Mouse (Mus musculus): ENCODE measurements around the gene Tmem87b. TPM values are rescaled to one million over a fixed set of nuclear protein-coding genes. Genes with fewer than 3 reads are reported as not detected.

Gene Tmem87b
- polyA plus RNA-seq (2016; fragmentation: Nextera tagmentation; extraction: Ambion mirVana) = 24.6 and 28.3 TPM in 2 replicates

DNA sequence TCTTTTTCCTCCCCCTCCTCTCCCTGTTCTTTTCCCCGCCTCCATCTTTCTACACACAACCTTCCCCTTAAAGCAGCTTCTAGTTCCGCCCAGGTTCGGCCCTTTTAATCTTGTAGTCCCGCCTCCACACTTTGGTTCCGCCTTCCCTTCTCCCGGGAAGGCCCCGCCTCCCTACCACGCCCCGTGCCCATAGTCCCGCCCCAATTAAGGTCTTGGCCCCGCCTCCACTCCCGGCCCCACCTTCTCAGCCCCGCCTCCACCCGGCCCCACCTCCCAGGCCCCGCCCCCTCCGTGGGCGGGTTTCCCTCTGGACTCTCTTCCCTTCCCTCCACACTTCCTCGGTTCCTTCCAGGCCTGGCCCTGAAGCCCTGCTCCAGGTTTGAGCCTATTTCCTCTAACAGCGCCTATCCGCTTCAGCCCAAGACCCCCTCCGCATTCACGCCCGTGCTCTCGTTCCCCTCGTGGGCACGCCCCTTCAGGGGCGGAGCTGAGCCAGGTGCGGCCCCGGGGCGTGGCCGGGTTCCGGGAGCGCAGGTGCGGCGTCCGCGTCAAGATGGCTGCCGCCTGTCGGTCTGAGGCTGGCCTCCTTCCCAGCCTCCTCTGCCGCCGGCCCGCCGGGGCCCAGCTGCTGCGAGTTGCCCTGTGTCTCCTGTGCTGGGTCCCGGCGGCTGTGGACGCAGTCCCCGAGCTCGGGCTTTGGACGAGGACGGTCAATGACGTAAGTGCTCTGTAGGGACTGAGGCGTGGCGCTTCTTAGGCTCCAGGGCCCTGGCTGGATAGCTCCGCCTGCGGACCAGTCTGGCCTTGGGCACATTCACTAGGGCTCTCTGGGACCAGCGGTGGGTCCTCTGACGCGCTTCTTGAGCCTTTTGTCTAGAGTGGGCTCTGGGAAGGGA lies at the start of gene Tmem87b:
Gene Tmem87b (plus strand): TSS at position 333 of the 896 bp plus-strand sequence.
- WGBS = under 1% methylated on average over 59 of the region's 59 CpGs
- Histone ChIP-seq H3K27me3 (ENCODE audit: low read depth, poor library complexity, severe bottlenecking) (no peaks in the 10 kb centered on the region), H3K27ac (peak within 1 kb of the TSS; percentile 86), H3K36me3 (no peaks in the 10 kb centered on the region), H3K4me3 (peak within 1 kb of the TSS; percentile 72), H3K9me3 (replicated peaks) (no peaks in the 10 kb centered on the region), H3K4me1 (peaks cover 13% of the 10 kb centered on the region)
- peak; percentile 99 for DNase-seq (ENCODE audit: low spot score)

DNA sequence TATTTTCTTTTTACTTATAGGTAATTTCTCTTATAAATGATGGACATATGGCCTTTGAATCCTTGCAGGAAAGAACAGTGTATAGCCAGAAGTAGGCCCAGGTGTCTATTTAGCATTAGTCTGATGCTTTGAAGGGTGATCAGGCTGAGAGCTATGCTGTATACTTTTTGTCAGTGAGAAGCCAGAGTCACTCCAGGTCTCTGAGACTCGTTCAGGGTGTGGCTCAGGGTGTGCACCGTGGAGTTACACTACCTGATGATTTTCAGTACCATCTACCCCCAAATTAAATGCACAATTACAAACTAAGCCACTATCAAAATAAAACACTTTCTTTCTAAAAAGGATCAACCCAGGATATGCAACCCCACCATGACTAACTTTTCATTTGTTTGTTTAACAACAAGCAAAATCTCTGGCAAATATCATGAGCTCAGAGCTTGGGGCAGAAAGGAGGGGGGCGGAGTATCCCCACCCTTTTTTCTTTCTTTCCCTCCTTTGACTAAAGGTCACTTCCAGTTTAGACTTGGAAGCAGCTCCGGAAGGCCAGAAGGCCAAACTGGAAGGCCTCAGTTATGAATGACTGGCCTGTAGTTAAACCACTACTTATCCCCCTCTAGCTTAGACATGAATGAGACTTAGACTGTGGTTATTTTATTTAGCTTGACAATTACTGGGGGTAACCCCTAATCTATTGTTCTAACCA lies 49.2 kb upstream of the Tmem87b start:
- H3K4me3 ChIP-seq = no peak overlapping the region
- WGBS = 87% methylated on average over 4 of the region's 4 CpGs
- no peaks in the 10 kb centered on the region for H3K4me1 ChIP-seq
- DNase-seq (ENCODE audit: low spot score) = no peak
- H3K9me3 ChIP-seq (replicated peaks) = no peaks in the 10 kb centered on the region
- no peak overlapping the region for H3K27ac ChIP-seq
- H3K36me3 ChIP-seq = peaks cover 83% of the 10 kb centered on the region
- no peaks in the 10 kb centered on the region for H3K27me3 ChIP-seq (ENCODE audit: low read depth, poor library complexity, severe bottlenecking)

DNA sequence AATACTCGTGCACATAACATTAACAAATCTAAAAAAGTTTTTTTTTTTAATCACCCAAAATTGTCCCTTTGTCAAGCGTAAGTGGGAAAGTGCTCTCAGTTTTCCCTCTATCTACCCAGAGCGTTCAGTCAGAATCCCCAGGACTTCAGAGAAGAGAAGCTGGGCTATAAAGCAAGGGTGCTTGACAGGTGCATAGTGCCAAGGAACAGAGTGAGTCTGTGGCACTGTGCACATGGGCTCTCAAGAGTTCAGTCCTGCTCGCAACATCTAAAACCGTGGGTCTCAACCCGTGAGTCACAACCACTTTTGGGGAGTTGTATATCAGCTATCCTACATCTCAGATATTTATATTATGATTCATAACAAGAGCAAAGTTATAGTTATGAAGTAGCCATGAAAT lies 47.4 kb upstream of the Tmem87b start:
- 93% methylated on average over 6 of the region's 6 CpGs for WGBS

DNA sequence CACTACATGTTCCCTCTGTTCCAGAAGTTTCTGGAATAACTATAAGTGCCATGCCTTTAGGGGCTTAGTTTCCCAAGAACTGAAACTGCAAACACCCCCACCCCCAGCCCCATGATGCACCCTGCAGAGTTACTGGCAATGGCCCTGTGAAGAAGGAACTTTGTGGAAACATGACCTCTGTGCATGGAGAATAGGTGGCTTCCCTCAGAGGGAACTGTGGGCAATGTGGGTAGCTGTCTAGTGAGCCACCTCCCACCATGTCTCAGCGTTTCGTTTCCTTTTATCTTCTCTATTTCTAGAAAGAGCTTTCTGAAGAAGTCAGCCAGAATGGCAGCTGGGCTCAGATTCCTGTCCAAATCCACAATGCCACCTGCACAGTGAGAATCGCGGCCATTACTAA lies 46.9 kb upstream of the Tmem87b start:
- Histone ChIP-seq H3K27me3 (ENCODE audit: low read depth, poor library complexity, severe bottlenecking) (no peaks in the 10 kb centered on the region), H3K9me3 (replicated peaks) (no peaks in the 10 kb centered on the region), H3K36me3 (peaks cover 78% of the 10 kb centered on the region), H3K4me1 (no peaks in the 10 kb centered on the region), H3K4me3 (no peak overlapping the region), H3K27ac (no peak overlapping the region)
- DNase-seq (ENCODE audit: low spot score) = no peak
- WGBS = 93% methylated on average over 4 of the region's 4 CpGs

More for the DNA sequence above, 47.4 kb upstream of the Tmem87b start:
- Histone ChIP-seq H3K27me3 (ENCODE audit: low read depth, poor library complexity, severe bottlenecking) (no peaks in the 10 kb centered on the region), H3K36me3 (peaks cover 78% of the 10 kb centered on the region), H3K4me3 (no peak overlapping the region), H3K27ac (no peak overlapping the region), H3K9me3 (replicated peaks) (no peaks in the 10 kb centered on the region), H3K4me1 (no peaks in the 10 kb centered on the region)
- DNase-seq (ENCODE audit: low spot score) = no peak

DNA sequence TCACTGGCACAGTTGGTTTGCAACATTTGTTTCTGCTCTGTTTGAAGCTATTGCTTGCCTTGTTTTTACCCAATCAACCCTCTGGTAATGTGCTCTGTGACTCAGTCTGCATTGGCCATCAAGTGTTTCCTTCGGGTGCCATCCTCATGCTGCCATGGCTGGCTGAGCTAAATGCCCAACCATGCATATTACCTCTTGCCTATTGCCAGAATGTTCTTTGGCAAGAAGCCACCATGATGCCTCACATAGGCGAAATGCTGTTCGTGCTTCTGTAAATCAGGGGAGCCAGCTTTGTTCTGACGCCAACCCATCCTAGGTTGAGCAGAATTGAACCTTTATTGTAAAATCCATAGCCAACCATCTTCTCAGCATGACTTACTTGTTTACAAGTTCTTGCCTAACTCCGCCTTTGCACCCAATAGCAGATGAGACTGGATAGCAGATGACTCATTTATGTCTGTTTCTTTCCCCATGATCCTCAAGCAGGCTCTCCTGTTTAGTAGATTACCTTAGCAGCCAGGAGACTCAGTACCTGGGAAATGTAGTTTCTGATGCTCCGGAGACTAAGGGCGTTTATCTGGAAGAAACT lies 46.1 kb upstream of the Tmem87b start:
- WGBS = 96% methylated on average over 7 of the region's 7 CpGs
- no peaks in the 10 kb centered on the region for H3K4me1 ChIP-seq
- H3K4me3 ChIP-seq = no peak overlapping the region
- no peak overlapping the region for H3K27ac ChIP-seq
- no peaks in the 10 kb centered on the region for H3K27me3 ChIP-seq (ENCODE audit: low read depth, poor library complexity, severe bottlenecking)
- H3K36me3 ChIP-seq = peaks cover 78% of the 10 kb centered on the region
- no peak for DNase-seq (ENCODE audit: low spot score)
- H3K9me3 ChIP-seq (replicated peaks) = no peaks in the 10 kb centered on the region

DNA sequence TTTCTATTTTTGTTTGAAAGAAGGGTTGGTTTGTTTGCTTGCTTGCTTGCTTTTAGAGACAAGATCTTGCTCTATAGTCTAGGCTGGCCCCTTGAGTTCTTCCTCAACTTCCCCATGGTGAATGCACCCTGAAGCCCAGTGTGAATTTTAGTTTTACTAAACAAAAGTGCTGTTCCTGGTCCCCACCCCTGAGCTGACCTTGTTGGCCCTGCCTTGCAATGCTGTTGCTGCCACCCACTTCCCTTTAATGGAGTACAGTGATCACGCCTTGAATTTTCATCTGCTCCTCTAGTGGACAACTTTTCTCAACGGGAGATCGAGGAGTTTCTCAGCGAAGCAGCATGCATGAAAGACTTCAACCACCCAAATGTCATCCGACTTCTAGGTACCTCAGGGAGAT lies 35.7 kb upstream of the Tmem87b start:
- H3K4me3 ChIP-seq = no peak overlapping the region
- H3K9me3 ChIP-seq (replicated peaks) = no peaks in the 10 kb centered on the region
- no peak for DNase-seq (ENCODE audit: low spot score)
- H3K27me3 ChIP-seq (ENCODE audit: low read depth, poor library complexity, severe bottlenecking) = no peaks in the 10 kb centered on the region
- H3K27ac ChIP-seq = no peak overlapping the region
- H3K4me1 ChIP-seq = peaks cover 21% of the 10 kb centered on the region
- WGBS = 92% methylated on average over 5 of the region's 5 CpGs
- H3K36me3 ChIP-seq = peaks cover 86% of the 10 kb centered on the region

DNA sequence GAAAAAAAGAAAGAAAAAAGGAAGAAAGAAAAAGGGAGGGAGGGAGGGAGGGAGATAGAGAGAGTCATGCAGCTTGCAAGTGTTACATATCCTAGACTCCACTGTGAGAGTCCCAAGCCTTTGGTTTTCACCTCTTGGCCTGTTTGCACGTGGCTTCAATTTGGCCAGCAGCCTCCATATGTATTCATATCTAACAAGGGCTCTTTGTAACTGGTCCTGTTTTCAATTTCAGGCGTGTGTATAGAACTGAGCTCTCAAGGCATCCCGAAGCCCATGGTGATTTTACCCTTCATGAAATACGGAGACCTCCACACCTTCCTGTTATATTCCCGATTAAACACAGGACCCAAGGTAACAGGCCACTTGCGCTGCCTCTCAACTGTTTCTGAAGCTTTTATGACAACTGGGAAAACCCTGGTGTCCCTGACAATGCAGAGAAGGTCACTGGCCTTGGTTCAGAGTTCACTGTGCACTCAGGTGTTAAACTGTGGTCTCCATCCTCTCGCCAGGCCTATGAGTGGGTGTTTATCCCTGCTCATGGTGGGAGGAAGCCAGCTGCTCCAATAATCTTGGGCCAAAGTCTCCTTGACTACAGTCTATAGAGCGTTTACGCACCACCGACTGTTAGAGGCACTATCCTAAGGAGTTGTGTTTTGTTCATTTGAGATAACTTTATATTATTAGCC lies 34.1 kb upstream of the Tmem87b start:
- WGBS = 70% methylated on average over 10 of the region's 10 CpGs
- peak; percentile 42 for DNase-seq (ENCODE audit: low spot score)
- Histone ChIP-seq H3K36me3 (peaks cover 87% of the 10 kb centered on the region), H3K27ac (peak overlapping the region; percentile 72), H3K4me1 (peaks cover 19% of the 10 kb centered on the region), H3K9me3 (replicated peaks) (no peaks in the 10 kb centered on the region), H3K4me3 (no peak overlapping the region), H3K27me3 (ENCODE audit: low read depth, poor library complexity, severe bottlenecking) (no peaks in the 10 kb centered on the region)

DNA sequence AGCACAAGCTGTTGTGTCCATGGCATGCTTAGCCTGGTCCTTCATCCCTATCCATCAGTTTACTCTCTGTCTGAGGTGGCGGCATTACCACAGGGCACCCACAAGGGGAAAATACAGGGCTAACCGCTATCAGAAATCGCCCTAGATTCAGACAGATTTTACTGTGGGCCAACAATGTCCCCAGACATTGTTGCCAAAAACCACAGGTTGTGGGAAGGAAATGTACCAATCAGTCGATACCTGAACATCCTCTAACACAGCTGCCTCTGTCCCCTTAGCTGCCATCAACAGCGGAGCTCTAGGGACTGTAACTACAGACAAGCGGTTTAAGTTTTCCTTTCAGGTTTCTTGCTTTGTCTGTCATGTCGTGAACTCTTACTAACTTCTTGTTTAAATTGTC lies 33.1 kb upstream of the Tmem87b start:
- WGBS = 91% methylated on average over 7 of the region's 7 CpGs
- H3K36me3 ChIP-seq = peaks cover 83% of the 10 kb centered on the region
- DNase-seq (ENCODE audit: low spot score) = no peak

DNA sequence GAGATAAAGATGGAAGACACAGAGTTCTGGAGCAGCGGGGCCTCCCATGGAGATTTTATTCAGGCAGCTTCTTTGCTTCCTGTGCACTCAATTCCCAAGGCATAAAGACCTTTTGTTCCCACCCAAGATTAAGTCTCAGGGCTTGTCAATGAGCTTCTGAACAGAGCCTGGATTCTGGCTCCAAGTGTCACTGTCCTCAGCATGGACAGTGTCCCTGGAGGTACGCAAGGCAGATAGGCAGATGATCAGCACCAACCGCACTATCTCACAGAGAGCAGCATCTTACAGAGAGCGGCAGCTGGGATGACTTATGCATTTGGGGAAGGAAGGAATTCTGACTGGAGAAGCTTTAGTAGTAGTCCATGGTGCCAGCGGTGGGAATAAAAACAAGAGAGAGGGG lies 31.6 kb upstream of the Tmem87b start:
- no peak for DNase-seq (ENCODE audit: low spot score)
- H3K9me3 ChIP-seq (replicated peaks) = no peaks in the 10 kb centered on the region
- H3K27me3 ChIP-seq (ENCODE audit: low read depth, poor library complexity, severe bottlenecking) = no peaks in the 10 kb centered on the region
- WGBS = 85% methylated on average over 5 of the region's 5 CpGs
- no peak overlapping the region for H3K4me3 ChIP-seq
- peaks cover 19% of the 10 kb centered on the region for H3K4me1 ChIP-seq
- H3K36me3 ChIP-seq = peaks cover 85% of the 10 kb centered on the region
- H3K27ac ChIP-seq = no peak overlapping the region

More for the DNA sequence above, 33.1 kb upstream of the Tmem87b start:
- H3K27ac ChIP-seq = peak overlapping the region; percentile 72
- H3K27me3 ChIP-seq (ENCODE audit: low read depth, poor library complexity, severe bottlenecking) = no peaks in the 10 kb centered on the region
- H3K4me3 ChIP-seq = no peak overlapping the region
- no peaks in the 10 kb centered on the region for H3K9me3 ChIP-seq (replicated peaks)
- H3K4me1 ChIP-seq = peaks cover 19% of the 10 kb centered on the region

DNA sequence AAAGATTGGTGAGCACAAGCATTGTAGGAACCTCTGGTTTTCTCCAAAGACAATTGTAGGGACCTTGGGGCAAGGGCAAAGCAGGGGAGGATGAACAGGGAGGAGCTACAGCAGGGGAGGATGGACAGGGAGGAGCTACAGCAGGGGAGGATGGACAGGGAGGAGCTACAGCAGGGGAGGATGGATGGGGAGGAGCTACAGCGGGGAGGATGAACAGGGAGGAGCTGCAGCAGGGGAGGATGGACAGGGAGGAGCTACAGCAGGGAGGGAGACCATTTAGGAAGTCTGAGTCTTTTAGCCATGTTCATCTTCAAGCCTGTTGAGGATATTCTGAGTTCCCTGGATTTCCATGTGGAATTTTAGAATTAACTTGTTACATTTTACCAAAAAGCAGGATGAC lies 31.1 kb upstream of the Tmem87b start:
- no peak overlapping the region for H3K4me3 ChIP-seq
- no peak overlapping the region for H3K27ac ChIP-seq
- DNase-seq (ENCODE audit: low spot score) = no peak
- WGBS = 74% methylated on average over 1 of the region's 1 CpGs
- peaks cover 85% of the 10 kb centered on the region for H3K36me3 ChIP-seq
- H3K9me3 ChIP-seq (replicated peaks) = no peaks in the 10 kb centered on the region
- no peaks in the 10 kb centered on the region for H3K27me3 ChIP-seq (ENCODE audit: low read depth, poor library complexity, severe bottlenecking)
- H3K4me1 ChIP-seq = peaks cover 19% of the 10 kb centered on the region

DNA sequence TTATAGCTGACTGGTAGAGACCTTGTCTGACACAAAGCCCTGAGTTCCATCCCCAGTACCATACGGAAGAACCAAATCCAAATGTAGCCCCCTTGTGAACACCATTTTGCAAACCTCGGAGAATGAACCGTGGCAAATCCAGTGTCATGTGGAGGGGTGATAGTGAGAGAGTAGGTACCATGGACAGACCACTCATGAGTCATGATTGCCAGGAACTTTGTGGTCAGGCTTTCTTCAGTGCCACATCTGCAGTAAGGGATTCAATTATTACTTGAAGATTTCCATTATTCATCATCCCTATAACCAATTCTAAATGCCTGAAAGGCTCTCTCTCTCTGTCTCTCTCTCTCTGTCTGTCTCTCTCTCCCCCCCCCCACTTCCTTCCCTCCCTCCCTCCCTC lies 30.1 kb upstream of the Tmem87b start:
- H3K4me1 ChIP-seq = peaks cover 18% of the 10 kb centered on the region
- WGBS = 92% methylated on average over 3 of the region's 3 CpGs
- no peaks in the 10 kb centered on the region for H3K9me3 ChIP-seq (replicated peaks)
- H3K4me3 ChIP-seq = no peak overlapping the region
- H3K36me3 ChIP-seq = peaks cover 85% of the 10 kb centered on the region
- H3K27ac ChIP-seq = no peak overlapping the region
- DNase-seq (ENCODE audit: low spot score) = no peak
- no peaks in the 10 kb centered on the region for H3K27me3 ChIP-seq (ENCODE audit: low read depth, poor library complexity, severe bottlenecking)

DNA sequence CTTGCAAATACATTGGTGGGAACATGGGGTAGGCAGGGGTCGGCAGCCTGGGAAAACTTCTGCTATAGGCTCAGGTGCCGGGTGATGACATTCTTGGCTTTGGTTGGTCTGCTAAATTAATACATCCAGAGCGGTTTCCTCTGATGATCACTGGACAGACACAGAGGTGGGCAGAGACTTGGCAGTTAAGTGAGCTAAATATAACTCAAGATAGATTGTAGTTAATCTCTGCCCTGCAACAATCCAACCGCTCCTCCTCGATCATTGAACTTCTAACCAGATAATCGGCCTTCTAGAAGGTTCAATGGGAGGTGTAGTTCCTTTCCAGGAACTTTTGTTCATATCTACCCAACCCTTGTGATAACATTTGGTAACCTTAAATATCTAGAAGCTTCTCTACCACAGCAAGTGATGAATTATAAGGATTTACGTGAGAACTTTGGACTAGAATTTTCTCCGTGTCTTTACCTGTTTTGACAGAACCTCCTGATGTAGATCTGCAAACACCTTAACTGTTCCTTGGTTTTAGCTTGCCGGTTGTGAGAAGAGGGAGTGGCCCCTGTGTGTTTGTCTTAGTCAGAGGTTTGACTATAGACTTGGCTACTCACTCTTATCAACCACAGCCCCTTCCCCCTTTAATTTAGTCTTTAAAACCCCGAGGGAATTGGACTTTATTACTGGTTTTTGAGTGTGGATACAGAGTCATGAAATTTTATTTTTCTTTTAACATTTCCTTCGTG lies 26.9 kb upstream of the Tmem87b start:
- 90% methylated on average over 11 of the region's 11 CpGs for WGBS
- Histone ChIP-seq H3K27me3 (ENCODE audit: low read depth, poor library complexity, severe bottlenecking) (no peaks in the 10 kb centered on the region), H3K9me3 (replicated peaks) (no peaks in the 10 kb centered on the region), H3K4me3 (no peak overlapping the region), H3K4me1 (no peaks in the 10 kb centered on the region), H3K36me3 (peaks cover 93% of the 10 kb centered on the region), H3K27ac (no peak overlapping the region)
- DNase-seq (ENCODE audit: low spot score) = no peak

Data from limb, embryonic 10.5 days (tissue).